Mouse (Mus musculus) hindbrain, embryonic 11.5 days (tissue): Measurements from ENCODE around the gene Slc2a6. TPM values are rescaled to one million over a fixed set of nuclear protein-coding genes. Genes with fewer than 3 reads are reported as not detected.

ENCODE experiments used
- ATAC-seq: fragments of 200-750 bp; cut with Nextera tagmentation; 2 replicates; pipeline ENCODE4 v1.8.0; 2017; ENCODE audit warnings: mild to moderate bottlenecking, moderate TSS enrichment, moderate library complexity; ENCODE audit not compliant: low FRiP score
- DNase-seq: peaks from one replicate; pipeline ENCODE4 v3.0.0-alpha.2; 2015; ENCODE audit warnings: low spot score
- H3K27ac ChIP-seq: fragments of 300-500 bp; sonication (generic); 2 replicates; pipeline ENCODE4 v1.5.1; 2014; ENCODE audit warnings: mild to moderate bottlenecking, low read depth, low read length
- H3K27me3 ChIP-seq: fragments of 300-500 bp; sonication (generic); 2 replicates; pipeline ENCODE4 v1.6.1; 2014; ENCODE audit warnings: mild to moderate bottlenecking, low read length, moderate library complexity, mixed read lengths; ENCODE audit not compliant: control insufficient read depth, insufficient read depth
- H3K36me3 ChIP-seq: fragments of 300-500 bp; sonication (generic); 2 replicates; pipeline ENCODE4 v1.6.1; 2014; ENCODE audit warnings: mild to moderate bottlenecking, low read length, moderate library complexity, mixed read lengths; ENCODE audit not compliant: control insufficient read depth, insufficient read depth
- H3K4me1 ChIP-seq: fragments of 300-500 bp; sonication (generic); replicated peaks from 2 replicates; pipeline ENCODE4 v1.6.1; 2014; ENCODE audit warnings: low read length, mixed read lengths; ENCODE audit not compliant: control insufficient read depth, insufficient read depth
- H3K4me2 ChIP-seq: fragments of 300-500 bp; sonication (generic); replicated peaks from 2 replicates; pipeline ENCODE4 v1.6.1; 2014; ENCODE audit warnings: mild to moderate bottlenecking, low read depth, low read length
- H3K4me3 ChIP-seq: fragments of 300-500 bp; sonication (generic); 2 replicates; pipeline ENCODE4 v1.5.1; 2014; ENCODE audit warnings: low read depth, low read length
- H3K9ac ChIP-seq: fragments of 300-500 bp; sonication (generic); 2 replicates; pipeline ENCODE4 v1.6.1; 2014; ENCODE audit warnings: low read depth, low read length
- H3K9me3 ChIP-seq: fragments of 300-500 bp; sonication (generic); 2 replicates; pipeline ENCODE4 v1.6.1; 2016; ENCODE audit warnings: low read length; ENCODE audit not compliant: control insufficient read depth
- WGBS: fragments of 180-500 bp; shearing (Covaris S2); extraction: QIAGEN DNeasy Blood & Tissue Kit; methylation state at CpG from one replicate; pipeline ENCODE4 v1.1.7; 2014; 5-methylcytosine and 5-hydroxymethylcytosine counted together
- polyA plus RNA-seq: library from polyadenylated mRNA; unstranded; fragments of >200 nt; fragmentation: Nextera tagmentation; extraction: Ambion mirVana; gene quantifications from 2 replicates; pipeline ENCODE4 v1.2.1, GENCODE M21; 2014

Gene Slc2a6
- polyA plus RNA-seq, 1 experiment from 2014 or later: 2.3 TPM

DNA sequence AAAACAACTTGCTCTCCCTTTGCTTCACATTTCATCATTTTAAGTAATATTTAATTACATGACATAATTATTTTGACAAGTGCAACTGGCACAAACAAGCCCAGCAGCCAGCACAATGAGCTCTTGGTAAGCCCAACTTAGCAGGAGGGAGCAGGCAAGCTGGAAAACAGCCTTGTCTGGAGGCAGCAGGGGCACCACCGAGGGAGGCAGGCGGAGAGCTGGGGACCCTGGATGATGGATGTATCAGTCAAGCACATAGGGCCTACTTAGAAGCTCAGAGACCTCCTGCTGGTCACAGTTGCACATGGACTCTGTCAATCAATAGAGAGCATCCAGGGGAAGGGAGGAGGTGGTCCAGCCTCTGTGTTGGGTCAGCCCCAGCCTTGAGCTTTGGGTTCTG is 40.2 kb upstream of the Slc2a6 start:
- 18% methylated on average over 2 of the region's 2 CpGs for WGBS
- Histone ChIP-seq H3K27me3 (no peaks in the 10 kb centered on the region), H3K9ac (no peak overlapping the region), H3K4me2 (no peak overlapping the region), H3K9me3 (no peaks in the 10 kb centered on the region), H3K4me3 (no peak overlapping the region), H3K36me3 (no peaks in the 10 kb centered on the region), H3K27ac (no peak overlapping the region), H3K4me1 (peaks cover 3% of the 10 kb centered on the region; the same call in 1 of the 2 replicates)
- no peak for ATAC-seq
- DNase-seq: no peak

DNA sequence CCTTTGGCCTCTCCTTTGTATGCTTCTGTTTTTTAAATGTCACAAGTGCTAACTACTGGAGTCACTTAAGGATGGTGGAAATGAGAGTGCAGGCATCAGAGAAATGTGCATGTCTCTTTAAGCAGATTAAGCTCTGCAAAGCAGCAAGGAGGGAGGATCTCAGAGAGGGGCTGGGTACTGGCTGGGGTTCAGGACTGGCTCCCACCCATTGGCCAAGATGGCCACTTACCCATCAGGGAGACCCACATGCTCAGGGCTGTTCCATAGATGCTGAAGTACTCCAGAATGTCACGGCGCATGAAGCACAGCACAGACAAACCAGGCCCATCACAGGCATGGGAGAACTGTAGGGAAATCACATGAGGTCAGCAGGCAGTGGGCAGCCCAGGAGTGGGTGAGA is 39.3 kb upstream of the Slc2a6 start:
- H3K4me3 ChIP-seq: no peak overlapping the region
- H3K4me1 ChIP-seq: peaks cover 3% of the 10 kb centered on the region; the same call in 1 of the 2 replicates
- no peaks in the 10 kb centered on the region for H3K27me3 ChIP-seq
- no peaks in the 10 kb centered on the region for H3K36me3 ChIP-seq
- H3K9ac ChIP-seq: no peak overlapping the region
- no peaks in the 10 kb centered on the region for H3K9me3 ChIP-seq
- ATAC-seq (no peak), DNase-seq (no peak)
- H3K27ac ChIP-seq: no peak overlapping the region
- WGBS: 86% methylated on average over 2 of the region's 2 CpGs
- H3K4me2 ChIP-seq: no peak overlapping the region

DNA sequence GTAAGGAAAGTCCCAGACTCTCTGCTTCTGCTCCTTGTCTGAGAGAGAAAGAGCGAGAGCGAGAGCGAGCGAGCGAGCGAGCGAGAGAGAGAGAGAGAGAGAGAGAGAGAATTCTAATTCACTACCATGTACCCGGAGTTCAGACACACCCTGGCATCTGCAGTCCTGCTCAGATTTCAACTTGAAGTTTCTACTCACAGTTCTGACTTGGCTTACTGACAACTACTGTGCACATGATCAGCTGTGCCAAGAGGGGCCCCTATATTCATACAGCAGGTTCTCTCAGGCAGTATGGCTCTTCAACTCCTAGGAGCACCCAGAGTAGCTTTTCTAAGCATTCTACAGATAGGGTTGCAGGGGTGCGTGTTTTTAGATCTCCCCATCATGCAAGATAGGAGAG is 31.4 kb upstream of the Slc2a6 start:
- WGBS: 92% methylated on average over 9 of the region's 9 CpGs
- Histone ChIP-seq H3K9ac (no peak overlapping the region), H3K36me3 (no peaks in the 10 kb centered on the region), H3K27ac (no peak overlapping the region), H3K27me3 (no peaks in the 10 kb centered on the region), H3K4me2 (no peak overlapping the region), H3K4me1 (no peaks in the 10 kb centered on the region), H3K9me3 (no peaks in the 10 kb centered on the region), H3K4me3 (no peak overlapping the region)
- ATAC-seq (no peak), DNase-seq (no peak)

DNA sequence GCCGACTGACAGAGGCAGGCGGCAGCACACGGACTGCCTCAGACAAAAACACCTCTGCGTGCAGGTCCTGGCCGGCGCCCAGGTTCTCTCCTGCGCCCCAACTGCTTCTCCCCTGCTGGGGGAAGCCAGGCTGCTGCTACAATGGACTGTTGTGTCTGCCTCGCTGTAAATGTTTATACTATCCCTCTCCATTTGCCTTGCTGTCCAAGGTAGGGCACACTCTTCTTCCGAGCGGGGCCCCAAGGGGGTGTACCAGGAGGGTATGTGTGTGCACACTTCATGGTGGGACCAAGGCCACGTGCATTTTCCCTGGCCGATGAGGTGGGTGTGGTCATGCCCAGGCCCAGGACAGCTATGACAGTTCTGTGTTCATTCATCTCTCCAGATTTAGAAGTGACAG is 31.0 kb upstream of the Slc2a6 start:
- H3K36me3 ChIP-seq: no peaks in the 10 kb centered on the region
- no peak overlapping the region for H3K9ac ChIP-seq
- H3K4me1 ChIP-seq: no peaks in the 10 kb centered on the region
- no peak overlapping the region for H3K4me3 ChIP-seq
- no peak overlapping the region for H3K27ac ChIP-seq
- H3K27me3 ChIP-seq: no peaks in the 10 kb centered on the region
- H3K4me2 ChIP-seq: no peak overlapping the region
- H3K9me3 ChIP-seq: no peaks in the 10 kb centered on the region
- 50% methylated on average over 12 of the region's 12 CpGs for WGBS
- DNase-seq (no peak), ATAC-seq (no peak)

DNA sequence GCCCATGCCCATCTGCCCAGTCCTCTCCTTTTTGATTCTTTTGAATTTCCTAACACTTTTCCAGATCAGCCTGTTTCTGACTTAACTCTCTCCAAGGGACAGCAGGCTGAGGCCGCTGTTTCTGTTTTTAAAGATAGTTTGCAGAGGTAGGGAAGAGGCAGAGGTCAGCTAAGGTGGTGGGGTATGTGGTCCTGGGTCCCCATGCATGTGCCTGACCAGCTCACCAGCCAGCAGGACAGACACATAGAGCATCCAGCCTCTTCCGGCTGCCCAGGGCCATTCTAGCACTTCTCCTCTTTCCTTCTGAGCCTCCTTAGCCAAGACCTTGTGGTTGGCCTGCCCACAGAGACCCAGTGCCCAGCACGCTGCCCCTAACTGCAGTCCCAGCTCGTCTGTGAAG is 30.5 kb upstream of the Slc2a6 start:
- Histone ChIP-seq H3K4me3 (no peak overlapping the region), H3K27ac (no peak overlapping the region), H3K4me2 (no peak overlapping the region), H3K9me3 (no peaks in the 10 kb centered on the region), H3K36me3 (no peaks in the 10 kb centered on the region), H3K4me1 (no peaks in the 10 kb centered on the region), H3K27me3 (no peaks in the 10 kb centered on the region), H3K9ac (no peak overlapping the region)
- no peak for ATAC-seq
- DNase-seq: no peak
- WGBS: 52% methylated on average over 4 of the region's 4 CpGs

DNA sequence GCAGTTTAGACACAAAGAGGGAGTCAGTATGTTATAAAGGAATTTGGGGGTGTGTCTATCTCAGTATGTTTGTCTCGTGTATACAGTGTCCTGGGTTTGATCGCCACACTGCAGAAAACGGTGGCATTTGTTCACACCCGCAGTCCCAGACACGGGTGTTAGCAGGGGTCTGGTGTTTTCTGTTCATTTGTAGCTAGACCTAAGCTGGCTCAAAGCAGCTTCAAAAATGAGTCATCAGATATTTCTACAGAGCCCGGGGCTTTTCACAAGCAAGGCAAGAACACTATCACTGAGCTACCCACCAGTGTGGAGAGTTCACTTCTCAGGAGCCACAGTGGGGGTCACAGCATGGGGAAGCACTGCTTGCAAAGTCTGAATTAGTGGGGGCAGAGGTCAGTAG is 21.6 kb upstream of the Slc2a6 start:
- no peaks in the 10 kb centered on the region for H3K27me3 ChIP-seq
- 38% methylated on average over 6 of the region's 6 CpGs for WGBS

DNA sequence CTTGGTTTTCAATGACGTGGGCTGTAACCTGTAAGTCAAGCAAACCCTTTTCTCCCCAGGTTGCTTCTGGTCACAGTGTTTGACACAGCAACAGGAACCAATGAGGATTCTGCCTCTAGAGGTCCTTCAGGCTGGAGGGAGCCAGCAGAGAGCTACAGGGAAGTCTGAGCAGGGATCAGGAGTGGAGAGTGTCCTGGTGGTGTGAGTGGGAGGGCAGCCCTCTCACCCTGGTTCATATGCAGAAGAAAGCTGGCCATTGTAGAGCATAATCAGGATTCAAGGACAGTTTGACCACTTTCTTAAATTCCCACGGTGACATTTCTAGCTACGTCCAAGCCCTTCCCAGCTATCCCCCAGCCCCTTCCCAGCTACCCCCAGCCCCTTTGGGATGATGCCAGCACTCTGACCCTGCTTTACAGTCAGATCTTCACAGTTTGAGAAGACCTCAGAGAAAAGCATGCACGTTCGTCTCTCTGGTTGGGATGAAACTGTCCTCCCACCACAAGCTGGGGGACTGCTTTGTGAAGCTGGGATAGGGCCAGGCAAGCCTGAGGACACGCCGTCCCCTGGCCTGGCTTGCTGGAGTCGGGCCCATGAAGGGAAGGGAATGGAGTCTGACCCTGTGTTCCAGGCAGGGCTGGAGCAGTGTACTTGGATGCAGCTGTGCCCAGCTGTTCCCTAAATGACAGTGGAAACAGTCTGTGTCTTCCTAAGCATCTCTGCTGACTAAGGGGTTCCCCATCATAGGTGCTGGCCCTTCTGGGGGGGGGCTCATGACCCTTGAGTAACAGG is 18.4 kb upstream of the Slc2a6 start:
- WGBS: 69% methylated on average over 8 of the region's 8 CpGs

More for the DNA sequence above, 21.6 kb upstream of the Slc2a6 start:
- H3K9me3 ChIP-seq: no peaks in the 10 kb centered on the region
- no peak overlapping the region for H3K27ac ChIP-seq
- H3K9ac ChIP-seq: no peak overlapping the region
- H3K4me1 ChIP-seq: no peaks in the 10 kb centered on the region
- H3K36me3 ChIP-seq: no peaks in the 10 kb centered on the region
- no peak overlapping the region for H3K4me2 ChIP-seq
- no peak overlapping the region for H3K4me3 ChIP-seq
- no peak for ATAC-seq
- DNase-seq: no peak

DNA sequence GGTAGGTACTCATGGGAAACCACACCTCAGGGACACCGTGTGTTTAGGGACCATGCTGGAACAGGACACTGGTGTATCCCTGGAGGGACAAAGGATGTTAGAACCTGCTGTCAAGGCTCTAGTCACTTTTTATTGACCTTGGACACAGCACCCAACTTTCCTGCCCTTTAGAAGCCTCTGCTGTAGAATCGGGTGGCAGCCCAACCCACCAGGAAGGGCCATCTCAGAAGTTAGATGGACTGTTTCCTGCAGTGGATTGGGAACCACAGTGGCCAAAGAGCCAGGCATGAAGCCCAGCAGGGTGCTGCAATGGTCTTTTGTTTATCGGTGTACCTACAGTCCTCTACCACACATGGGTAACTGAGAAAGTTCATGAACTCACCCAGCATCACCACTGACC is 16.8 kb upstream of the Slc2a6 start:
- DNase-seq: no peak

More for the DNA sequence above, 18.4 kb upstream of the Slc2a6 start:
- ATAC-seq (no peak), DNase-seq (no peak)
- H3K27ac ChIP-seq: no peak overlapping the region
- H3K4me2 ChIP-seq: no peak overlapping the region
- H3K9me3 ChIP-seq: no peaks in the 10 kb centered on the region
- no peak overlapping the region for H3K9ac ChIP-seq
- no peak overlapping the region for H3K4me3 ChIP-seq
- H3K4me1 ChIP-seq: no peaks in the 10 kb centered on the region
- H3K36me3 ChIP-seq: no peaks in the 10 kb centered on the region
- H3K27me3 ChIP-seq: no peaks in the 10 kb centered on the region

DNA sequence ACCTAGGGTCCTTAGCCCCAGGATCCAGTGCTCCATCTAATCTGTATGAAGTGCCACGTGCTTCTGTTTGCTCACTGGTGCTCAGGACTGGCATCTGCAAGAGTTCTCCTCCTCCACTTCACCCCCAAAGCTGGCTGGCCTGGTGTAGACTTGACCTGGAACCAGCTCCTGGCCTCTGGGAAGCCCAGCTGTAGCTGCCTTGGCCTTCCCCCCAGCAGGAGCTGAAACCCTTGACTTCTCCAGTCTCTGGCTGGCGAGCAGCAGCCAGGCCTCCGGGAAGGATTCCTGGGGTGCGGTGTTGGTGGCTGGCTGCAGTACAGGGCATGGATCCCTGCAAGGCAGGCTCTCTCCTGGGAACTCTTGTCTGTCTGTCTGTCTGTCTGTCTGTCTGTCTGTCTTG is 16.4 kb upstream of the Slc2a6 start:
- no peak overlapping the region for H3K27ac ChIP-seq
- H3K4me1 ChIP-seq: no peaks in the 10 kb centered on the region
- WGBS: 70% methylated on average over 4 of the region's 4 CpGs
- no peaks in the 10 kb centered on the region for H3K27me3 ChIP-seq
- no peak for DNase-seq
- ATAC-seq: no peak
- no peaks in the 10 kb centered on the region for H3K36me3 ChIP-seq
- no peak overlapping the region for H3K9ac ChIP-seq
- no peak overlapping the region for H3K4me3 ChIP-seq
- no peaks in the 10 kb centered on the region for H3K9me3 ChIP-seq
- no peak overlapping the region for H3K4me2 ChIP-seq

More for the DNA sequence above, 16.8 kb upstream of the Slc2a6 start:
- Histone ChIP-seq H3K9ac (no peak overlapping the region), H3K36me3 (no peaks in the 10 kb centered on the region), H3K4me3 (no peak overlapping the region), H3K4me2 (no peak overlapping the region), H3K27ac (no peak overlapping the region), H3K9me3 (no peaks in the 10 kb centered on the region), H3K4me1 (no peaks in the 10 kb centered on the region), H3K27me3 (no peaks in the 10 kb centered on the region)
- no peak for ATAC-seq
- WGBS: 78% methylated on average over 3 of the region's 3 CpGs
